Mouse (Mus musculus) cerebellum, adult (tissue): Measurements from ENCODE around the gene Bsx.

Experiments
- ATAC-seq: cut with Nextera tagmentation; 2 replicates; pipeline ENCODE4 v1.9.2; 2017; ENCODE audit warnings: mild to moderate bottlenecking, moderate library complexity, mixed read lengths; ENCODE audit not compliant: insufficient number of reproducible peaks, low FRiP score, low TSS enrichment

Bsx gene

GRCm38 (mm10) chr9:40885669-40886068 is 11.7 kb downstream of the Bsx start:
- no peak for ATAC-seq

- no peak for ATAC-seq
These were observed 15.5 kb downstream of the Bsx start for GRCm38 (mm10) chr9:40889389-40889788.

- ATAC-seq = no peak
These were observed 18.5 kb downstream of the Bsx start for GRCm38 (mm10) chr9:40892456-40892855.

- ATAC-seq = no peak
These were observed 33.5 kb downstream of the Bsx start for GRCm38 (mm10) chr9:40907413-40907812.

- no peak for ATAC-seq
These were observed 34.5 kb downstream of the Bsx start for GRCm38 (mm10) chr9:40908411-40908810.

GRCm38 (mm10) chr9:40908915-40909314 is 35.0 kb downstream of the Bsx start:
- ATAC-seq = no peak

GRCm38 (mm10) chr9:40917871-40918613 is 44.1 kb downstream of the Bsx start:
- no peak for ATAC-seq

- ATAC-seq = no peak
These were observed 53.5 kb downstream of the Bsx start for GRCm38 (mm10) chr9:40927351-40927980.
